Mouse (Mus musculus): Measurements from ENCODE around the gene Camsap3.

Camsap3 gene

DNA sequence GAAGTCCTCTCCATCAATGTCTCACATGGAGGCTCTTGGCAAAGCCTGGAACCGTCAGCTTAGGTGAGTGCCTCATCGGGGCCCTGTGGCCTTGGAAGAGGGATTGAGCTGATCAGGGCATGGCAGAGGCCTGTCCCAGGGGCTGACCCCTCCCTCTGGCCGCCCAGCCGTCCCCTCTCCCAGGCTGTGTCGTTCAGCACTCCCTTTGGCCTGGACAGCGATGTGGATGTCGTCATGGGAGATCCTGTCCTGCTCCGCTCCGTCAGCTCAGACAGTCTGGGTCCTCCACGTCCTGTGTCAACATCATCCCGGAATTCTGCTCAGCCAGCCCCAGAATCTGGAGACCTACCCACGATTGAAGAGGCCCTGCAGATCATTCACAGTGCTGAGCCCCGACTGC, 16.3 kb downstream of the Camsap3 start:
- no peak for DNase-seq

DNA sequence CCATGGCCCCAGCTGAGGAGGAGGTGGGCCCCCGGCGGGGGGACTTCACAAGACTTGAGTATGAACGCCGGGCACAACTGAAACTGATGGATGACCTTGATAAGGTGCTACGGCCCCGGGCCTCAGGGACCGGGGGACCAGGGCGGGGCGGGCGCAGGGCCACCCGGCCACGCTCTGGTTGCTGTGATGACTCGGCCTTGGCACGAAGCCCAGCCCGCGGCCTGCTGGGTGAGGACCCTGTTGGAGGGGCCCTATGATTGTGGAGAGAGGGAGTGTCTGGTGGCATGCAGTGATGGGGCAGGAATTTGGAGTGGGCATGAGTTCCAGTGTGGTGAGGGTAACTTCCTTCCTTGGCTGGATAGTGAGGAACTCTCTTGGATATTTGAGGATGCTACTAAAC, 19.5 kb downstream of the Camsap3 start:
- peak in 1 of 2 experiments; percentile 46 for DNase-seq

DNA sequence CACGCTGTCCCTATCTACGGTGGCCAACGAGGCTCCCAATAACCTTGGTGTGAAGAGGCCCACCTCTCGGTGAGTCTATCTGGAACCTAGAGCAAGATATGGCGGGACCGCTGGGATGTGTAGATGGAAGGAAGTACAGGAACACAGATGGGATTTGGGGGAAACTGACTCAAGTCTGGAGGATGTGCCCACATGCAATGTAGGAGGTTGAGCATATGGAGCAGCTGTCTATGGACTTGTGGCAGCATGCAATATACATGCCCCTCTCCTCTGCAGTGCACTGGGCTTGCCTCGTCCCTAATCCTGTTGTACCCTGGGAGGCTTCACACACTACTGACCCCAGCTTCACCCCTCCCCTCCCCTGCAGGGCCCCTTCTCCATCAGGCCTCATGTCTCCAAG, 20.7 kb downstream of the Camsap3 start:
- no peak for DNase-seq

DNA sequence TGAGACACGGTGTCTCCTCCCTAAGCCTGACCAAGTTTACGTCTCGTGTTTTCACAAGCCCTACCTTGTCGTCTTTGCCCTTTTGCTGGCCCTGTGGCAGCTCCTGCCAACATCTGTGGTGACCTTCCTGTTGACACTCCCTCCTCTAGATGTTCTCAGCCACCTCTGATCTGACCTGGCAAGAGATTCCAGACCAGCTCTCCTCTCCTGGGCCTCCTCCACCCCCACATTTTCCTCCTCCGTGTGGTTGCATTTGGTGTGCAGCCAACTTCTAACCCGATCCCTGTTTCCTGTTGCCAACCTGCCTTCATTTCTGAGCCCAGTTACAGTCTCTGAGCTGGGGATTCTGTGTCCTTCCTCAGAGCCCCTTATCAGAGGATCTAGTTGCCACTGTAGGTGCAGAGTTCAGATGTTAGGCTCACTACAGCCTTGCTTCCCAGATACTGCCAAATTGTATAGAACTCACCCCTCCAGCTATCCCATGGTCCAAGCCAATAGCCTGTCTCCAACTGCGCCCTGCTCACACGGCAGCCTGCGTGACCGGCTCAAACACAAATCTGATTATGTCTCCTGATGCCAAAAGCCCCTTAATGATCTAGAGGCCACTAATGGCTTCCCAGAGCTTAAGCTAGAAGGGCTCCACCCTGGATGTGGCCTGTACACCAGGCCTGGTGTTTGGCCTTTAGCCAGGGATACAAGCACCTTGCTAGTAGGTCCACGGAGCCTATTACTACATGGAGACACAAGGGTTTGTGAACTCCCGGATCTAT, 22.1 kb downstream of the Camsap3 start:
- no peak for DNase-seq

DNA sequence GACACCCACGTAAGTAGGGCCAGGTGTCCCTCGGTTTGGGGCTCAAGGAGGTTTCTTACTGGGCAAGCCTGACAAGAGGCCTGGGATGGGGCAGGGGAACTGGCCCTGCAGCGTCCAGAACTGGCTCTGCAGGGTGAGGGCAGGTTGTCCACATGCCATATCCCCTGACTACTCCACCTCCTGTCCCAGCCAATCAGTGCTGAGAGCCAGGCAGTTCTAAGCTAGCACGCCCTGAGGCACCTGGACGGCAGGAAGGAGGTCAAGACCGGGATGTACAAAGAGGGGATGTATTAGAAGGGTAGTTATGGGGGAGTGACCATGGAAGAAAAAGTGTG, 22.7 kb downstream of the Camsap3 start:
- DNase-seq = no peak

DNA sequence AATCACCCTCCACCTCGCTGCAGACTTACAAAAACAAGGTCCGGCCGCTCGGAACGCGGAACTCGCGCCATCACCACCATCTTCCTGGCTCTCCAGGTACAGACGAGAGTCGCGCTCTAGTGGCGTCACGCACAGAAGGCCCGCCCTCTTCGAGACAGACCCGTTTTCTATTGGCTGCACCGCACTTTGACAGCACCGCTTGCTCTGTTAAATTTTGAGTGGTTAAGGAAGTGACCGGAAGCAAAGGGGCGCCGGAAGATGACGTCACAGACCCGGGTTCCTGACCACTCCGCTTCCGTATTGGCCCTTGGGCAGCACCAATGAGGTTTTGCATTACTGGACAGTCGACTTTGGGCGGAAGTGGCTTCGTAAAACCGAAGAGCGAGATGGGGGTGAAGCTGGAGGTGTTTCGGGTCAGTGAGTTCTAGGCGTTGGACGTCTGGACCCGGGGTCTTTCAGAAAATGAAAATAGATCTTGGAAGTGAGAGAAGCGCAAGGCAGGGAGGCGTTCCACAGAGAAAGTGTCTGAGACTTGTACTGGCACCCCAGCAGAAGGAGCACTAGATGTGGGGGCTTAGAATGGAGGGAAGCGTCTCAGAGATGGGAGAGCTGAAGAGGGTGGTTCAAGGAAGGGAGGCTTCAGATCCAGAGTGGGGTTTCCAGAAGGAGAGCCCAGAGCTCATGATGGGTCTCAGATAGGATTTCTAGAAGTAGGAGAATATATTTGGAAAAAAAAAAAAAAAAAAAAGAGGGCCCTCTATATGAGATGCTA, 34.3 kb downstream of the Camsap3 start, which contains the start of the genes Xab2 and Pet100:
TSS of gene Xab2 (minus strand) at position 118 of the 772 bp plus-strand sequence.
TSS of gene Pet100 (plus strand) at position 350 of the 772 bp plus-strand sequence.
- DNase-seq = peak; percentile 99

DNA sequence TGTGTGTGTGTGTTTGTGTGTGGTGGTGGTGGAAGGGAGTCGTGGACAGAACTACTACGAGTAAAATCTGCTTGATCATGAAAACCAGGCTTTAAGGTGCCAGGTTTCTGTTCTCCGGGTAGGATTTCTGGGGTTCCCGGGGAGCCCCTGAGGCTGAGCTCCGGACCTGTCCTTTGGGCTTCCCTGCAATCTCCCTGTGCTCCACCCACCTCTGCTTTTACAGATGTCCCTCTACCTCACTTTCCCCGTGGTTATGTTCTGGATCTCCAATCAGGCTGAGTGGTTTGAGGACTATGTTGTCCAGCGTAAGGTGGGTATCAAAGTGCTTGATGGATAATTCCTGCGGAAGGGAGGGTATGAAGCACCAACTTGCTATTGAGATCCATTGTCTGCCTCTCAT, 35.0 kb downstream of the Camsap3 start:
- DNase-seq = no peak

DNA sequence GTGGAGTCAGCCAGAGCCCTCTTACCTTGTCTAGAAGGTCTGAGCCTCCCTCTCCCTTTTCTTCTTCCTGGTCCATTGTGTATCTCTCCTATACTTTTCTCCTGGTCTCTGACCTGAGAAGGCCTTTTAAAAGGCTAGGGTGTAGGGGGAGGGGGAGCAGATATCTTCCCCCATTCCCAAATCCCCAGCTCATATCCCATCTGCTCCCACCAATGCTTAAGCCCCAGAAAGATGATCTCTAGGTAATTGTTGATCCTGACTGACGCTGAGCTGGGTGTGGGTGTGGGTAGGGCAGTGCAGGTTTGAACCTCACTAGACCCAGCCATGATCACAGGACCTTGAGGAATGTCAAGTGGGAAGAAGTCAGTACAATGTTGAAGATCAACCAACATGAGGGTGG, 38.4 kb downstream of the Camsap3 start, which contains the start of gene Pcp2:
TSS of gene Pcp2 (minus strand) at position 101 of the 400 bp plus-strand sequence.
- DNase-seq = no peak

DNA sequence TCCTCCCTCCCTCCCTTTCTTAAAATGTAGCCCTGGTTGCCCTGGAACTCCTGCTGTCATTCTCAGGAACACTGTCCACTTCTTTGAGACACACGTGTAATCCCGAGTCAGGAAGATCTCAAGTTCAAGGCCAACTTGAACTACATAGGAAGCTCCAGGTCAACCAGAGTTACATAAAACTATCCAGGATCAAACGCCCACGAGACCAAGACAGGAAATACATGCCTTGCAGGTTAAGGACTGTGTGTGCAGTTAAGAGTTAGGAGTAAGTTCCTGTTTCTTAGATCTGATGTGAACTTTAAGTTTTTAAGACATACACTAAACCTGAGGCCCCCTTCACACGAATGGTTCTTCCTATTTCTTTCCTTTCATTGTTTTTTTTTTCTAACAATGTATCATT, 39.9 kb downstream of the Camsap3 start:
- DNase-seq = no peak

DNA sequence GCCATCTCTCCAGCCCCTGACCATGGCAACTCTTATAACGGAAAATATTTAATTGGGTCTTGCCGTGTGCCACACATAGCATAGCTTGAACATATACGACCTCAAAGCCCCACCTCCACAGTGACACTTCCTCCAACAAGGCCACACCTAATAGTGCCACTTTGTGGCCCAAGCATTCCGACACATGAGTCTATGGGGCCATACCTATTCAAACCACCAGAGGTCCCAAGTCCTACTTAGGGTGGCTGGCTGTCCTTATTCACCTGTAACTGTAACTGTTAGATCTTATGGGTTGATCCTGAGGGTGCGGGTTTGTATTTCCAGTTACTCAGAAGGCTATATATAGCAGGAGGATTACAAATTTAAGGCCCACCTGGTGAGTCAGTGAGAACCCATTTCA, 40.9 kb downstream of the Camsap3 start:
- DNase-seq = peak in 1 of 2 experiments; percentile 65

DNA sequence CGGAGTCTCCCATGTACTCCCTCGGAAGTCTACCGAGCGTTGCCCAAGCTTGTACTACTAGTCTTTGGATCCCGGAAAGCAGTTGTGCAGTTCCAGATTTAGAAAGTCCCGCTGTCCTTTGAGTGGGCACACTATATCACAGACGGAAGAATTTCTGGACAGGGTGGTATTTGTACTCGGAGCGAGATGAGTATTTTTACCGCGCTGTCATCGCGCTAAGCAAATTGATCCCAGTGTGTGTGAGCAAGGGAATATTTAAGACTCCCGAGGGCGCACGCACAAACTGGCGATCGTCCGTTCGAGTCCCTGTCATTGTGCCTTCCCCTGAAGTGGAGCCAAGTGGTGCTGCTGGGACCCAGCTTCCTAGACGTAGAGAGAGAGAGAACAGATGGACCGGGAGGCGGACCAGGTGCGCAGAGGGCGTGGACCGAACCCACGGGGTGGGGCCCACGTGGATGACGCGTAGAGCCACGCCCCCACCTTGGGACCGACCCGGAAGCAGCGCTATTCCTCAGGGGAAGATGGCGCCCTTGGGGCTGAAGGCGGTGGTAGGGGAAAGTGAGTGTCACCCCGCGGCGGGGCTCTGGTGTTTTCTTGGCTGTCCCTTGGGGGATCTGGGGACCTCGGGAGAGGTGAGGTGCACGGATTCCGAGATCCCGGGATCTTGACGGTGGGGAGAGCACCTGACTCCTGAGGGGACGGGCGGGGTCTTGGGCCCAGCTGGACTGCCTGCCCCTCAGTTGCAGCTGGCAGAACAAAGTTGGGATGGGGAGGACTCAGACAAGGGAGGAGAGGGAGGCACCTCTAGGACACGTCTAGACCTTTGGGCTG, 43.8 kb downstream of the Camsap3 start, which contains the start of gene Stxbp2:
TSS of gene Stxbp2 (plus strand) at position 309 of the 831 bp plus-strand sequence.
- DNase-seq = peak; percentile 82 to 90

DNA sequence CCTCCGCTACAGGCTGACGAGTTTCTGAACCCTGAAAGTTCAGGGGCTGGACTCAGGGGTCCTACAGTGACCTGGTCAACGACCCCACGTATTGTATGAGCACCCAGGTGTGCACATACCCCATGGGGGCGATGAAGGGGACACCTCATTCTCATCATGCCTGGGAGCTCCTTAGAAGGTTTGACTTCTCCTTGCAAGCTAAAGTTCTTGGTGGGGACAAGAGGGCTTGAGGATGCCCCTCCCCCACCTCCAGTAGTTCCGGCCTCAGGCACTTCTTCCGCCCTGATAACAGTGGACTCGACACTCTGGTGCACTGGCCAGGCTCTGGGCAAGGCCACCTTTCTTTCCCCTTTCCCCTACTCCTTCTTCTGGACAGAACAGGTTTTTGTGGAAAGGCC, 44.4 kb downstream of the Camsap3 start:
- no peak for DNase-seq

DNA sequence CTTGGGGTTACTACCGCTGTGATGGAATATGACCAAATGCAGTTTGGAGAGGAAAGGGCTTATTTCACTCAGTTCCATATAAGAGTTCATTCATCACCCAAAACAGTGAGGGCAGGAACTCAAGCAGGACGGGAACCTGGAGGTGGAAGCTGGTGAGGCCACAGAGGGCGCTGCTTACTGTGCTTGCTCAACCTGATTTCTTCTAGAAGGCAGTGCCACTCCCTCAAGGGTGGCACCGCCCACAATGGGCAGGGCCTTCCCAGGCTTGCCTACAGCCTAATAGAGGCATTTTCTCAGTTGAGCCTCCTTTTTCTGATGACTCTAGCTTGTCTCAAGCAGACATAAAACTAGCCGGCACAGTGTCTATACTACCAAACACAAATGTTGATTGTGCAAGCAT, 58.7 kb downstream of the Camsap3 start:
- DNase-seq = peak in 1 of 2 experiments; percentile 45

DNA sequence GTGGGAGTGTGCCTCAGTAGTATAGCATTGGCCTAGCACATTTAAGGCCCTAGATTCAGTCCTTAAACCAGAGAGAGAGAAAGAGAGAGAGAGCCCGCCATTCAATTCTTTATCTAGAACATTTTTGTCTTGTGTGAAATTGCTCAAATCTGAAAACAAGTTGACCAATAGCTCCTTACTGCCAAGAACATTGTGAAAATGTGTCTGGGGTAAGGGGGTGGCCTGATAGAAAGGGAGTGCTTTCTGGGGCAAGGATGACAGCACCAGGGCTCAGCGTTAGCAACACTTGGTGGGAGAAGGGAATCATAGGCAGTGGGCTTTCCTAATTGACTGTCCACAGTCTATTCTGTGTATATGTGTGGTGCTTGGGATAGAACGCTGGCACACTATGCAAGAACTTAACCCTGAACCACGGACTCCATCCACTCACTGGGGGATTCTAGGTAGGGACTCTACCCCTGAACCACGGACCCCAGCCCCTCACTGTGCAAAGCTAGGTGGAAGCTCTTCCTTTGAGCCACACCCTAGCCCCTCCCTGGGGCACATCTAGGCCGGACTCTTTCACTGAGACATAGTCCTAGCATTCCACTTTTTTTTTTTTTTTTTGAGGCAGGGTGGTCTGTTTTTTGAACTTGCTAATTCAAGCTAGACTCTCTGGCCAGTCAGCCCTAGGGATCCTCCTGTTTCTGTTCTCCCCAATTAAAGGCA, 59.9 kb downstream of the Camsap3 start:
- no peak for DNase-seq

DNA sequence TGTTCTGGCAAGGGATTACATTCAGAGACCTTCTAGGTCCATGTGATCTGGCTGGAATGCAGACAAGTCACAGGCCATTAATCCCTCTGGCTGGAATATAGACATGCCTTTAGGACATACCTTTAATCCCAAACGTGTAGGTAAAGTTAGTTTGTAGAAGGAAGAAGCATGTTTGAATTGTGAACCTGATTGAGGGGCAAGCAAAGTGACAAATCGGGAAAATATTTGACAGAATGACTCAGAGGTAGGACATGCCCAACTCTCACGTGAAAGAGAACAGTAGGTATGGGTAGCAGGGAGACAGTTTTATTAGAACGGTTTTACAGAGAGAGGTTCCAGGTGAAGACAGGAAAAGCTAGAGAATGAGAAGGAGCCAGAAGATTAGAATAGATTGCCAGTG, 60.5 kb downstream of the Camsap3 start:
- no peak for DNase-seq

DNA sequence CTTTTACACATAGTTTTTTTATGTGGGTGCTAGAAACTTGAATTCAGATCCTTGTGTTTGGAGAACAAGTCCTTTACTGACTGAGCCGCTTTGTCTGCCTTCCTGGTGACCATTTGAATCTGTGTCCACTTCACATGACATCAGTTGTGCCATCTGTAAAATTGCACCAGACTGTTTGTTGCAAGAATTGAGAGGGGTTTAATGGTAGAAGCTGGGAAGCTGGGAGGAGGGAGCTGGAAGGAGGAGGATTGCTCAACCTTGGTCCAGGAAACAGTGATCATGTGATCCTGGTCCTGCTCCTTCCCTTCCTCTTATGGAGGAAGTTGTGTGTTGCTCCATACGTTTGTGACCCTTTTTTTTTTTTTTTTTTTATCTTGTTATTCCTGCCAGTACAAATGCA, 61.2 kb downstream of the Camsap3 start:
- no peak for DNase-seq

DNA sequence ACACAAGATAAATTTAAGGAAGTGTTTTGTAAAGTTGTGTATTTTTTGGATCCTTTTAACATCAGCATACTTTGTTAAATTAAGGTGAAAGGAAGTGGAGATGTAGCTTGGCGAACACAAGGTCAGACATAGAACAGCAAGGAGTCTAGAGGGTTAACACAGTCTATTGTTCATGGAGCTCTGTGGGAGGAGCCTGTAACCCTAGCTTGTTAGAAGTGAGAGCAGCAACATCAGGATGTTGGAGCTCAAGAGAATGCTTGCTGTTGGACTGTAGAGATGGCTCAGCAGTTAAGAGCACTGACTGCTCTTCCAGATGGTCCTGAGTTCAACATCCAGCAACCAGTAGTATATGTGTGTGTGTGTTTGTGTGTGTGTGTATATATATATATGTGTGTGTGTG, 61.9 kb downstream of the Camsap3 start:
- no peak for DNase-seq

DNA sequence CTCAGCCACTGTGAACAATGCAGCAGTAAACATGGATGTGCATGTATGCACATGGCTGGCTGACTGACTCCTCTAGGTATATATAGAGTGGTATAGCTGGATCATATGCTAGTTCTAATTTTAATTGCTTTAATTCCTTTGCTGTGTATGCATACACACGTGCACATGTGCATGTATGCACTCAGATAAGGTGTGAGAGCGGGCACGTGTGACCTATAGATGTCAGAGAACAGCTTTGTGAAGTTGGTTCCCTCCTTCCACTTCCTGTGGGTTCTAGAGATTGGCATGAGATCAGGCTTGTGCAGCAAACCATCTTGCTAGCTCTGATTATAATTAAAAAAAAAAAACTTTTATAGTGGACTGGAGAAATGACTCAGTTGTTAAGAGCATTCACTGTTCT, 65.8 kb downstream of the Camsap3 start:
- DNase-seq = no peak

DNA sequence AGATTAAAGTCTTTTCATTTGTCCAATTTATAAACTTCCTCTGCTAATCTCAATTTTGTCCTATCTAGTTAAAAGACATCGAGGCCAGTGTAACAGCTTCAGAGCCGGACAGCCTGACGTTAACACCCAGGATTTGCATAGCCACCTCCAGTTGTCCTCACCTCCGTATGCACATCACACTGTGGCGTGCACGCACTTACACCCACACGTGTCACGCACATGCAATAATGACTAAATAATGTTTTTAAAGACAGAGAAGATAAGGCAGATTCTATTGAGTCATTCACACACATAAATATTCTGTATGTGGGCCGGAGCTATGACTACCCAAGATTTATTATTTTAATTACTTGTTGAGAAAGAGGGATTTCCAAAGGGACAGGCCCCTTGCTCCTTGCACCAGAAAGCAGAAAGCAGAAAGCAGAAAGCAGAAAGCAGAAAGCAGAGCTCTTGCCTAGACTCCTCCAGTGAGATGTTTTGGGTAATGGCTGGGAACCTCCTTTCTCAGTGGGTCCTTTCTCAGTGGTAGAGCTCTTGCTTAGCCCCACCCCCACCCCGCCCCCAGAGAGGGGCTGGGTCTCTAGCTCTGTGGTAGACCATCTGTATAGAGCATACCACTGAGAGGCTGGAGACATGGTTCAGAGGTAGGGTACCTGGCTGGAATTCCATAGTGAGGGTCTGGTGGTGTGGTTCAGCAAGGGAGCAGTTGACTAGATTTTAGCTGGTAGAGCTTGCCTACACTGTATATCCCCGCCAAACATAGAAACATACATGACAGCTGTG, 67.8 kb downstream of the Camsap3 start:
- no peak for DNase-seq

DNA sequence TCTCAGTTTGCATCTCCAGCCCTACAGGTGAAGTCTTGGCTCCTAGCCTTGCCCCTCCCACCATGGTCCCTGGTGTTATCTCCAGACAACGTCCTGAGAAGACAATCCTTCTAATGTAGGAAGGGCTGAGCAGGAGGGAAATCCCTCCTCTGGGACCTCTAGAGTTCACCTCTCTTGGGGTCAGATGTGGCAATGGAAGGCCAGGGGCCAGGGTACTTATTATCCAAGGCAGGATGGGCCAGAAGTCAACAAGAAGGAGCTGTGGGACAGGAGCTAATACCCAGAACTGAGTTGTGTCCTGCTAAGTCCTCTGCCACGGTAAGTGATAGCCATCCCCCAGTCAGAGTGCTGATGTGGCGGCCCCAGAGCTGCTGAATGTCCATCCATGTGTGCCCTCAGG, 68.4 kb downstream of the Camsap3 start, which contains the start of gene Retn:
TSS of gene Retn (plus strand) at position 245 of the 400 bp plus-strand sequence.
- DNase-seq = no peak

DNA sequence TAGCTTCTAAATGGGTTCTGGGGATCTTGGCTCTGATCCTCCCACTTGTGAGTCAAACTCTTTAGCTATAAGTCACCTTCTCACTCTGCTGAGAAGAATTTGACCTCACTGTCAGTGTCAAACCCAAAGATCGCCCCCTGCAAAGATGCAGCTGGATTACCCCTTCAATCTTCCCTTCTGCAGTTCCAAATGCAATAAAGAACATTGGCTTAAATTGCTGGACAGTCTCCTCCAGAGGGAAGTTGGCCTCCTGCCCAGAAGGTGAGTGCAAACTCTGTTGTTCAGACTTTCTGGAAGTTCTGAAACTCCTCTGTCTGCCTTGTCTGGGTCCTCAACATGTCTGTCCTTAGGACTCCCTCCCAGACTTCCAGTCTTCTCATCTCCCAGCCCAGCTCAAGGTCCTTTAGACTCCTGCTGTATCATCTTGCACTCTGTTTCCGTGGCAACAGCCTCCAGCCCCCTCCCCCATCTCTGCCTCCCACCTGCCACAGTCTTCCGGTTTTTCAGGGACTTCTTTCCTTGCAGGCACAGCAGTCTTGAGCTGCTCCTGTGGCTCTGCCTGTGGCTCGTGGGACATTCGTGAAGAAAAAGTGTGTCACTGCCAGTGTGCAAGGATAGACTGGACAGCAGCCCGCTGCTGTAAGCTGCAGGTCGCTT, 69.8 kb downstream of the Camsap3 start:
- no peak for DNase-seq
